Mouse (Mus musculus) B cell, adult (primary cell): ENCODE data around the gene Pdk4. TPM values are rescaled to one million over a fixed set of nuclear protein-coding genes. Genes with fewer than 3 reads are reported as not detected.

Experiments used
- total RNA-seq: library from RNA; stranded (reverse); gene quantifications from 4 replicates; pipeline ENCODE4 v1.2.4, GENCODE M21; 2023; ENCODE audit not compliant: inconsistent age

Pdk4 gene
- not detected in 4 replicates for total RNA-seq

GRCm38 (mm10) chr6:5495961-5496853 is at the start of gene Pdk4:
Gene Pdk4, minus strand, starts transcription at chr6:5496309.

Other genes with a start within 250 kb of the Pdk4 start
- 2.5 to 4.3 TPM (median 3.4 TPM) in 4 replicates for gene Pon3, start 240.0 kb downstream of the Pdk4 start, total RNA-seq
- 20.9 to 27.2 TPM (median 23.8 TPM) in 4 replicates for gene Pon2, start 197.9 kb downstream of the Pdk4 start, total RNA-seq
- not detected in 4 replicates for gene Asb4, start 112.9 kb downstream of the Pdk4 start, total RNA-seq
- not detected in 4 replicates for gene Dync1i1, start 229.3 kb upstream of the Pdk4 start, total RNA-seq